Mouse (Mus musculus) frontal cortex, postnatal 10 days (tissue): ENCODE results near the gene Vwa3a.
A peak's percentile ranks its signal among the peaks of the same experiment; 100 is the strongest.

ENCODE experiments used
- DNase-seq, 2 experiments: peaks; one replicate each; pipeline ENCODE4 v3.0.0; 2022; ENCODE audit warnings: low spot score in 2 of 2, mixed read lengths in 1 of 2

Gene Vwa3a

GRCm38 (mm10) chr7:120746821-120747220, 7.7 kb downstream of the Vwa3a start:
- DNase-seq: no peak

- DNase-seq: no peak
These were observed 9.4 kb downstream of the Vwa3a start for GRCm38 (mm10) chr7:120748478-120748877.

- DNase-seq: no peak
These were observed 12.2 kb downstream of the Vwa3a start for GRCm38 (mm10) chr7:120751330-120751729.

GRCm38 (mm10) chr7:120751906-120752305, 12.8 kb downstream of the Vwa3a start:
- no peak for DNase-seq

GRCm38 (mm10) chr7:120754671-120755070, 15.6 kb downstream of the Vwa3a start:
- DNase-seq: peak; percentile 47 to 78

- no peak for DNase-seq
These were observed 28.3 kb downstream of the Vwa3a start for GRCm38 (mm10) chr7:120767369-120767768.

GRCm38 (mm10) chr7:120771389-120771788, 32.3 kb downstream of the Vwa3a start:
- no peak for DNase-seq

GRCm38 (mm10) chr7:120778012-120778411, 38.9 kb downstream of the Vwa3a start:
- DNase-seq: no peak

- DNase-seq: no peak
These were observed 56.4 kb downstream of the Vwa3a start for GRCm38 (mm10) chr7:120795544-120795943.

GRCm38 (mm10) chr7:120796369-120796768, 57.3 kb downstream of the Vwa3a start:
- DNase-seq: no peak

GRCm38 (mm10) chr7:120803268-120803667, 64.2 kb downstream of the Vwa3a start:
- DNase-seq: no peak

- no peak for DNase-seq
These were observed 70.6 kb downstream of the Vwa3a start for GRCm38 (mm10) chr7:120809705-120810104.

GRCm38 (mm10) chr7:120811834-120812415, 72.8 kb downstream of the Vwa3a start, which contains the start of gene Gm5737:
Gene Gm5737 (plus strand): TSS chr7:120812365.
- no peak for DNase-seq

- DNase-seq: no peak
These were observed 78.4 kb downstream of the Vwa3a start for GRCm38 (mm10) chr7:120817552-120817951.

GRCm38 (mm10) chr7:120819386-120819785, 80.3 kb downstream of the Vwa3a start:
- DNase-seq: no peak

- DNase-seq: peak in 1 of 2 experiments; percentile 62
These were observed 84.1 kb downstream of the Vwa3a start for GRCm38 (mm10) chr7:120823248-120823647.

GRCm38 (mm10) chr7:120825097-120825496, 86.0 kb downstream of the Vwa3a start:
- no peak for DNase-seq

- peak in 1 of 2 experiments; percentile 34 for DNase-seq
These were observed 87.3 kb downstream of the Vwa3a start for GRCm38 (mm10) chr7:120826408-120826807.

- DNase-seq: peak in 1 of 2 experiments; percentile 38
These were observed 91.6 kb downstream of the Vwa3a start for GRCm38 (mm10) chr7:120830431-120831381.

- DNase-seq: no peak
These were observed 95.3 kb downstream of the Vwa3a start for GRCm38 (mm10) chr7:120834426-120834825.

GRCm38 (mm10) chr7:120834863-120835372, 95.8 kb downstream of the Vwa3a start:
- peak; percentile 53 to 59 for DNase-seq
